16 mouse cellular contexts compared by ENCODE assay signal in the genomic region with DNA sequence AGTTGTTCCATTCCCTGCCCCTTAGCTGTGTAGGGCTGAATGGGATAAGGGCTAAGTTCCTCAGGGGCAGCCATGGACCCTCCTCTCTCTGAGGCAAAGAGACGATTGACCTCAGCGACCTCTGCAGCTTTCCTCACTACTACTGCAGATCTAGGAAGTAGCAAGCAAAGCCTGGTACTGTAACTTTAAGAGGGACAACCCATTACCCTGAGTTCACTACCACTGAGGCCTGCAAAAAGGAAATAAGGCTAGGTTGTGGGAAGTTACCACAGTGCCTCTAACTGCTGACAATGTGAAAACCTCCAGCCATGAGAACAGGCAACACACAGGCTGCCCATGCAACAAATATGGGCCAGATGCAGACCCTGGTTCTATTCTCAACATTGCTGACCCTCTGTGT. TPM values are rescaled to one million over a fixed set of nuclear protein-coding genes. Genes with fewer than 3 reads are reported as not detected.
"Had no signal": no experiment of that assay in that cellular context is flagged by ENCODE, and none has a peak within 500 bp of the region (broad histone marks: within the 10 kb centered on the region; RNA-seq: fewer than 3 reads in every experiment).

A gene (plus strand): TSS at position 301 of the 400 bp plus-strand sequence.

- H3K4me1 ChIP-seq: limb, embryonic 10.5 days; midbrain, embryonic 12.5 days had no signal

- H3K27me3 ChIP-seq: midbrain, embryonic 12.5 days had no signal

- H3K36me3 ChIP-seq: limb, embryonic 10.5 days; midbrain, embryonic 12.5 days had no signal

- H3K27ac ChIP-seq: kidney, postnatal 0 days; layer of hippocampus, adult 2 months; limb, embryonic 10.5 days; liver, embryonic 14.5 days; midbrain, embryonic 12.5 days had no signal

- H3K9me3 ChIP-seq: limb, embryonic 10.5 days; midbrain, embryonic 12.5 days had no signal

- H3K4me2 ChIP-seq: lung, embryonic 14.5 days; midbrain, embryonic 12.5 days had no signal

- H3K9ac ChIP-seq: liver, embryonic 14.5 days; lung, embryonic 14.5 days; midbrain, embryonic 12.5 days had no signal

- ATAC-seq: midbrain, embryonic 16.5 days had no signal

- H3K4me3 ChIP-seq: layer of hippocampus, adult 2 months; limb, embryonic 10.5 days; midbrain, embryonic 12.5 days had no signal

- DNase-seq: kidney, adult 11 months; kidney, adult 9 months; kidney, postnatal 36 days; lung, embryonic 14.5 days; lung, postnatal 10 days; lung, postnatal 4 days; right cerebral cortex, postnatal 14 days; thymus, adult 18-20 months; thymus, postnatal 14 days had no signal

RNA-seq across cellular contexts. Expression of the gene that starts here (rescaled TPM):
- polyA plus RNA-seq: kidney, postnatal 0 days; limb, embryonic 10.5 days; midbrain, embryonic 12.5 days; midbrain, embryonic 16.5 days; neural tube, embryonic 14.5 days had no signal
